In the genomic region with DNA sequence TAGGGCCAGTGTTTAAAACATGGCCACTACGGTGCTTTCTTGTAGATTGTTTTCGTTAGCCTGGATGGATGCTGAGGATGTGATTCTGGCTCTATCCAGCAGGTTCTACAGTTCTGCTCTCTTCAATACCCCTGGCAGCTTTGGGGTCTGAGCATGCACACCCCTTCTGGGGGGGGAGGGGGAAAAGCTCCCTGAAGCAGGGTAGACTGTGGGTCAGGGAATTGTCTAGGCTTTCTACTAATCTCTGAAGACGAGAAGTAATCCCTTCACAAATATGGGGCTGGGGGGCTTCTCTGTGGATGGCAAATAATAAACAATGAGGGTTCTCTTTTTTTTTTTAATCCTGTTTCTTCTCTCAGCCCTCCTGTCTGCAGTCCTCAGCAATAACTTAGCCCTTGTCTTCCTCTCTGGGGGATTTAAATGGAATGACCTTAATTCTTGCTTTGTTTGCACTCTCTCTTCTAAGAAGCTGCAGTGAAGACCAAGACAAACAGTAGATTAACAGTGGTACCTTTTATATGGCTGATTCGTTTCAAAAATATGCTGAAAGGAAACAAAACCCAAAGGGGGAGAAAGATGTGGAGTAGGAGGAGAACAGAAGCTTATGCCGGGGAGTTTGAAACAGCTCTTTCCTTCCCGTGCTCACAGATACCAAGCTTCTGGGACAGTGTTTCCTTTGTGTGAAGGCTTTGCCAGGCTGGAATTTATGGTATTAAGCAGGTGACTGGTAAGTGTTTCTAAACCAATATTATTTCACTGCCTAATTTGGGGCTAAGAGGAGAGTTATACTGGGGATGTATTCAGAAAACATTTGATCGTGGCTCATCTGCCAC, we compare ENCODE assay signal across 23 mouse cellular contexts.
DNase-seq lines count a peak whose midpoint lies in the region; ATAC-seq and TF ChIP-seq lines count a peak whose summit lies in the region.
"Had no signal": no experiment of that assay in that cellular context is flagged by ENCODE, and none has a peak within 500 bp of the region (broad histone marks: within the 10 kb centered on the region; RNA-seq: fewer than 3 reads in every experiment).

No protein-coding gene starts in this region.

- no peak overlapping the region for H3K4me3 ChIP-seq in forebrain, embryonic 15.5 days
- H3K4me3 ChIP-seq in forebrain, embryonic 13.5 days, result no peak overlapping the region
- no peak overlapping the region for H3K4me3 ChIP-seq in midbrain, embryonic 10.5 days
- H3K4me3 ChIP-seq in midbrain, postnatal 0 days (ENCODE audit: low read depth, low read length), result no peak overlapping the region
- no peak overlapping the region for H3K4me3 ChIP-seq in midbrain, embryonic 13.5 days (replicated peaks)
- H3K4me3 ChIP-seq: heart, embryonic 15.5 days; limb, embryonic 12.5 days had no signal

- WGBS in forebrain, embryonic 15.5 days, result 24% methylated on average over 7 of the region's 7 CpGs
- 24% methylated on average over 7 of the region's 7 CpGs for WGBS in forebrain, embryonic 13.5 days
- 33% methylated on average over 7 of the region's 7 CpGs for WGBS in midbrain, embryonic 10.5 days
- WGBS in midbrain, postnatal 0 days, result 28% methylated on average over 7 of the region's 7 CpGs
- 24% methylated on average over 7 of the region's 7 CpGs for WGBS in midbrain, embryonic 13.5 days

- ATAC-seq in forebrain, embryonic 15.5 days (replicated peaks), result 0 out of 2 replicates have a peak, but pooled peaks have one; percentile 51
- ATAC-seq in forebrain, embryonic 13.5 days, result no peak
- no peak for ATAC-seq in midbrain, postnatal 0 days (ENCODE audit: low FRiP score)
- ATAC-seq in midbrain, embryonic 13.5 days, result peak; percentile 59
- ATAC-seq: CD4-positive, CD25-positive, alpha-beta regulatory T cell, adult 4 months; inflammation-experienced regulatory T-cells, adult 6 months; liver, postnatal 0 days had no signal

- H3K27me3 ChIP-seq in forebrain, embryonic 15.5 days, result no peaks in the 10 kb centered on the region
- H3K27me3 ChIP-seq in forebrain, embryonic 13.5 days, result no peaks in the 10 kb centered on the region
- H3K27me3 ChIP-seq in midbrain, embryonic 10.5 days (ENCODE audit: low read depth, poor library complexity, severe bottlenecking), result peaks cover 42% of the 10 kb centered on the region
- H3K27me3 ChIP-seq in midbrain, postnatal 0 days (ENCODE audit: insufficient read depth, low read length), result no peaks in the 10 kb centered on the region
- 0 out of 2 replicates have a peak, but pooled peaks cover 10% of the 10 kb centered on the region for H3K27me3 ChIP-seq in midbrain, embryonic 13.5 days
- H3K27me3 ChIP-seq: heart, embryonic 15.5 days; limb, embryonic 12.5 days had no signal

- H3K4me2 ChIP-seq in forebrain, embryonic 15.5 days (replicated peaks), result no peak overlapping the region
- H3K4me2 ChIP-seq in forebrain, embryonic 13.5 days, result no peak overlapping the region
- no peak overlapping the region for H3K4me2 ChIP-seq in midbrain, postnatal 0 days (ENCODE audit: low read depth, low read length, poor library complexity, severe bottlenecking)
- no peak overlapping the region for H3K4me2 ChIP-seq in midbrain, embryonic 13.5 days (replicated peaks)
- H3K4me2 ChIP-seq: heart, embryonic 15.5 days; hindbrain, embryonic 14.5 days; limb, embryonic 12.5 days; liver, embryonic 11.5 days had no signal

- H3K36me3 ChIP-seq in forebrain, embryonic 15.5 days, result no peaks in the 10 kb centered on the region
- no peaks in the 10 kb centered on the region for H3K36me3 ChIP-seq in forebrain, embryonic 13.5 days (ENCODE audit: poor library complexity, severe bottlenecking)
- no peaks in the 10 kb centered on the region for H3K36me3 ChIP-seq in midbrain, embryonic 10.5 days
- H3K36me3 ChIP-seq in midbrain, postnatal 0 days (ENCODE audit: insufficient read depth, low read length), result no peaks in the 10 kb centered on the region
- H3K36me3 ChIP-seq in midbrain, embryonic 13.5 days, result no peaks in the 10 kb centered on the region
- H3K36me3 ChIP-seq: heart, embryonic 15.5 days; limb, embryonic 12.5 days had no signal

- no peak overlapping the region for H3K9ac ChIP-seq in forebrain, embryonic 15.5 days (replicated peaks)
- H3K9ac ChIP-seq in forebrain, embryonic 13.5 days, result no peak overlapping the region
- no peak overlapping the region for H3K9ac ChIP-seq in midbrain, postnatal 0 days (replicated peaks; ENCODE audit: low read length, poor library complexity, severe bottlenecking)
- H3K9ac ChIP-seq in midbrain, embryonic 13.5 days (replicated peaks), result no peak overlapping the region
- H3K9ac ChIP-seq: heart, embryonic 15.5 days; hindbrain, embryonic 14.5 days; limb, embryonic 12.5 days; liver, postnatal 0 days had no signal

- TF ChIP-seq CTCF in midbrain, postnatal 0 days (IDR thresholded peaks at IDR 0.05), result no peak

- no peaks in the 10 kb centered on the region for H3K9me3 ChIP-seq in forebrain, embryonic 15.5 days
- H3K9me3 ChIP-seq in forebrain, embryonic 13.5 days (replicated peaks), result no peaks in the 10 kb centered on the region
- H3K9me3 ChIP-seq in midbrain, embryonic 10.5 days (replicated peaks), result no peaks in the 10 kb centered on the region
- H3K9me3 ChIP-seq in midbrain, postnatal 0 days (ENCODE audit: low read length), result no peaks in the 10 kb centered on the region
- no peaks in the 10 kb centered on the region for H3K9me3 ChIP-seq in midbrain, embryonic 13.5 days
- H3K9me3 ChIP-seq: heart, embryonic 15.5 days; limb, embryonic 12.5 days had no signal

- DNase-seq in midbrain, embryonic 10.5 days (ENCODE audit: low spot score), result peak; percentile 40
- DNase-seq in midbrain, postnatal 0 days (ENCODE audit: low spot score), result no peak
- no peak for DNase-seq in gastrocnemius, postnatal 4 days (ENCODE audit: low spot score in 2 of 2)
- DNase-seq in cerebellum, postnatal 14 days, result no peak
- DNase-seq: adrenal gland, postnatal 25 days; cerebellum, adult 9-11 months; gastrocnemius, postnatal 36 days; heart, postnatal 4 days; kidney, adult 18-20 months; kidney, postnatal 10 days; liver, postnatal 0 days; right cerebral cortex, postnatal 14 days; spleen, adult 18-20 months; thymus, postnatal 14 days had no signal

- H3K4me1 ChIP-seq in forebrain, embryonic 15.5 days, result no peaks in the 10 kb centered on the region
- peaks cover 12% of the 10 kb centered on the region for H3K4me1 ChIP-seq in forebrain, embryonic 13.5 days
- H3K4me1 ChIP-seq in midbrain, embryonic 10.5 days, result peaks cover 48% of the 10 kb centered on the region
- no peaks in the 10 kb centered on the region for H3K4me1 ChIP-seq in midbrain, postnatal 0 days (ENCODE audit: insufficient read depth, low read length)
- H3K4me1 ChIP-seq in midbrain, embryonic 13.5 days (replicated peaks), result peaks cover 25% of the 10 kb centered on the region
- H3K4me1 ChIP-seq: heart, embryonic 15.5 days; limb, embryonic 12.5 days had no signal

- no peak overlapping the region for H3K27ac ChIP-seq in forebrain, embryonic 15.5 days (replicated peaks)
- no peak overlapping the region for H3K27ac ChIP-seq in forebrain, embryonic 13.5 days
- H3K27ac ChIP-seq in midbrain, embryonic 10.5 days (replicated peaks), result 0 out of 2 replicates have a peak overlapping the region, but pooled peaks have one; percentile 10
- H3K27ac ChIP-seq in midbrain, postnatal 0 days (ENCODE audit: low read depth, low read length), result no peak overlapping the region
- no peak overlapping the region for H3K27ac ChIP-seq in midbrain, embryonic 13.5 days
- H3K27ac ChIP-seq: heart, embryonic 15.5 days; hindbrain, embryonic 14.5 days; limb, embryonic 12.5 days had no signal

Comparison
In these comparisons a context has a peak if more than half of its experiments do, and no peak if none do; other contexts are left out.
1. ATAC-seq: peak in forebrain, embryonic 15.5 days (single experiment) and midbrain, embryonic 13.5 days (single experiment); none in forebrain, embryonic 13.5 days (single experiment) and midbrain, postnatal 0 days (single experiment).